Mouse (Mus musculus) liver, postnatal 0 days (tissue): ENCODE measurements around the gene Plekha6.

ENCODE experiments used
- CTCF ChIP-seq: sonication (generic); IDR thresholded peaks from 2 replicates; pipeline ENCODE4 v1.5.1; 2016; ENCODE audit warnings: antibody characterized with exemption, low read depth
- EP300 ChIP-seq: IDR thresholded peaks from 2 replicates; pipeline ENCODE4 v1.6.1; 2016; ENCODE audit warnings: antibody characterized with exemption, low read depth, mild to moderate bottlenecking

- TF ChIP-seq CTCF: no peak
- TF ChIP-seq EP300: no peak
These were observed 35.7 kb downstream of the Plekha6 start for GRCm38 (mm10) chr1:133199706-133200105.
